Mouse (Mus musculus) ovary, adult 10 weeks (tissue): ENCODE measurements around the gene Olfr675. TPM values are rescaled to one million over a fixed set of nuclear protein-coding genes. Genes with fewer than 3 reads are reported as not detected.

Experiments
- polyA plus RNA-seq: library from polyadenylated mRNA; stranded (reverse); fragments of 350-450 nt; fragmentation: Illumina TruSeq; extraction: RNeasy Lipid Tissue Mini Kit (QIAGEN cat#74804); gene quantifications from one replicate; pipeline ENCODE4 v1.2.3, GENCODE M21; 2014

Olfr675 gene
- polyA plus RNA-seq, result not detected

GRCm38 (mm10) chr7:105028360-105028759, at the start of gene Olfr675:
Olfr675 (minus strand) TSS chr7:105028460.

GRCm38 (mm10) chr7:105064175-105064574, 35.9 kb upstream of the Olfr675 start, which contains the start of gene Olfr678:
Olfr678 (plus strand) TSS chr7:105064475.

GRCm38 (mm10) chr7:105032398-105032797, 4.1 kb upstream of the Olfr675 start, which contains the start of gene Olfr676:
Olfr676 (plus strand) TSS chr7:105032698.

GRCm38 (mm10) chr7:105001929-105002328, 26.3 kb downstream of the Olfr675 start, which contains the start of gene Olfr672:
Olfr672 (minus strand) TSS chr7:105002029.

GRCm38 (mm10) chr7:104979026-104979425, 49.2 kb downstream of the Olfr675 start, which contains the start of gene Olfr671:
Olfr671 (minus strand) TSS chr7:104979126.

Other genes with a start within 250 kb of the Olfr675 start
- not detected for gene Usp17lb, start 185.9 kb downstream of the Olfr675 start, polyA plus RNA-seq
- not detected for gene Usp17la, start 171.5 kb downstream of the Olfr675 start, polyA plus RNA-seq
- not detected for gene Olfr665, start 150.4 kb downstream of the Olfr675 start, polyA plus RNA-seq
- not detected for gene Olfr666, start 132.5 kb downstream of the Olfr675 start, polyA plus RNA-seq
- gene Olfr667, start 107.0 kb downstream of the Olfr675 start, polyA plus RNA-seq, result not detected
- not detected for gene Olfr668, start 100.4 kb downstream of the Olfr675 start, polyA plus RNA-seq
- not detected for gene Olfr669, start 94.2 kb downstream of the Olfr675 start, polyA plus RNA-seq
- not detected for gene Olfr670, start 65.8 kb downstream of the Olfr675 start, polyA plus RNA-seq
- gene Olfr671, start 49.3 kb downstream of the Olfr675 start, polyA plus RNA-seq, result not detected
- not detected for gene Olfr672, start 26.4 kb downstream of the Olfr675 start, polyA plus RNA-seq
- gene Olfr676, start 4.2 kb upstream of the Olfr675 start, polyA plus RNA-seq, result not detected
- gene Olfr677, start 22.9 kb upstream of the Olfr675 start, polyA plus RNA-seq, result not detected
- not detected for gene Olfr678, start 36.0 kb upstream of the Olfr675 start, polyA plus RNA-seq
- not detected for gene Olfr679, start 52.7 kb upstream of the Olfr675 start, polyA plus RNA-seq
- not detected for gene Olfr680-ps1, start 64.4 kb upstream of the Olfr675 start, polyA plus RNA-seq
- gene Olfr681, start 88.4 kb upstream of the Olfr675 start, polyA plus RNA-seq, result not detected
- gene Olfr683, start 118.6 kb upstream of the Olfr675 start, polyA plus RNA-seq, result not detected
- gene Olfr684, start 135.2 kb upstream of the Olfr675 start, polyA plus RNA-seq, result not detected
- not detected for gene Olfr685, start 157.6 kb upstream of the Olfr675 start, polyA plus RNA-seq
- gene Olfr686, start 179.0 kb upstream of the Olfr675 start, polyA plus RNA-seq, result not detected